Mouse (Mus musculus) liver, adult 2 months (tissue): ENCODE results near the gene Erc1.

Experiments
- CTCF ChIP-seq: fragments of 200-500 bp; IDR thresholded peaks from 2 replicates; pipeline ENCODE4 v1.5.1; 2011; ENCODE audit warnings: low read depth, low read length, control low read depth
- POLR2A ChIP-seq: fragments of 200-500 bp; IDR thresholded peaks from 2 replicates; pipeline ENCODE4 v1.6.1; 2011; ENCODE audit warnings: low read length, control low read depth; ENCODE audit not compliant: insufficient read depth; ENCODE audit errors: extremely low read depth

GRCm38 (mm10) chr6:119529659-119530058 is 318.3 kb downstream of the Erc1 start:
- TF ChIP-seq CTCF (no peak), POLR2A (no peak)
